Mouse (Mus musculus) adrenal gland, postnatal 14 days (tissue): ENCODE measurements around the gene Vwa3b. TPM values are rescaled to one million over a fixed set of nuclear protein-coding genes. Genes with fewer than 3 reads are reported as not detected.
A peak's percentile ranks its signal among the peaks of the same experiment; 100 is the strongest.

ENCODE experiments used
- DNase-seq: peaks from one replicate; pipeline ENCODE4 v3.0.0; 2021; ENCODE audit warnings: mixed read lengths
- total RNA-seq: library from RNA; stranded (reverse); gene quantifications from 2 replicates; pipeline ENCODE4 v1.2.3, GENCODE M21; 2021

Gene Vwa3b
- total RNA-seq, 1 experiment from 2014 or later: 1.2 TPM

GRCm38 (mm10) chr1:37011626-37012209 lies 14.7 kb upstream of the Vwa3b start:
- no peak for DNase-seq

GRCm38 (mm10) chr1:37013006-37013405 lies 13.4 kb upstream of the Vwa3b start:
- no peak for DNase-seq

- DNase-seq: peak; percentile 54
Measured at GRCm38 (mm10) chr1:37013687-37014086, 12.7 kb upstream of the Vwa3b start.

GRCm38 (mm10) chr1:37019017-37019416 lies 7.4 kb upstream of the Vwa3b start:
- no peak for DNase-seq

DNA sequence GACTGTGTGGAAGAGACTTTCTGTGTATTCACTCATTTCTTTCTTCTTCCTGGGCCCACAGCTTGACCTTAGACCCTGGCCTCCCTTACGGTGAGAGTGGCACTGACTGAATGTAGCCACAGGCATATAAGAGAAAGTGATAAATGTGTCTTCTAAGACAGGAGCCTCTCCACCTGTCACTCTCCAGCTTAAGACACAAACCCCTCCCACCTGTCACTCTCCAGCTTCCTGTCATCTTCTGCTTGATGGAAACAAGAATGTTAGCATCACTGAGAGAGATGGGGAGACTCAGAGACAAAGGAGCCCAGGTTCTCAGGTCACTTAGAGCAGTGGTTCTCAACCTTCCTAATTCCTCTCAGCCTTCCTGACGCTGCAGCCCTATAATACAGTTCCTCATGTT lies 3.7 kb upstream of the Vwa3b start:
- no peak for DNase-seq

GRCm38 (mm10) chr1:37024736-37025135 lies 1.7 kb upstream of the Vwa3b start:
- DNase-seq: no peak

- DNase-seq: no peak
Measured at GRCm38 (mm10) chr1:37025376-37025775, 1.0 kb upstream of the Vwa3b start.

DNA sequence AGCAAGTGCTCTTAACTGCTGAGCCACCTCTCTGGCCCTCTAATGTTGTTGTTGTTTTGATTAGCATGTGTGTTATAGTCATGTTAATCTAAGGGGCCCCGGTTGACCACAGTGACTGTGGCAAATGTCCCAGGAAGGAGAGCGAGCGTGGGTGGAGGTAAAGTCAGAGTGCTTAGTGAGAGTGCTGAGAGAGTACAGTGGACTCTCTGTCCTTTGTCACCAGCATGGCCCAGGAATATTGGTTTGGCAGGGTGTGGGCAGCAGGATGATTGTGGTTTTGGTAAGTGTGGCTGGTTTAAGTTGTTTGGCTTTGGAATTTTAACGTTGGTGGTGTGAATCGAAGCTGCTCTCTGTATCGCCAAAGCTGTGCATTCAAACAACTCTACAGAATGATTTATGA lies 470 bp downstream of the Vwa3b start:
- DNase-seq: no peak

GRCm38 (mm10) chr1:37028439-37029153 lies 2.2 kb downstream of the Vwa3b start:
- DNase-seq: no peak

- peak; percentile 79 for DNase-seq
Measured at GRCm38 (mm10) chr1:37029154-37029907, 2.9 kb downstream of the Vwa3b start.

GRCm38 (mm10) chr1:37029942-37030341 lies 3.5 kb downstream of the Vwa3b start:
- DNase-seq: no peak

DNA sequence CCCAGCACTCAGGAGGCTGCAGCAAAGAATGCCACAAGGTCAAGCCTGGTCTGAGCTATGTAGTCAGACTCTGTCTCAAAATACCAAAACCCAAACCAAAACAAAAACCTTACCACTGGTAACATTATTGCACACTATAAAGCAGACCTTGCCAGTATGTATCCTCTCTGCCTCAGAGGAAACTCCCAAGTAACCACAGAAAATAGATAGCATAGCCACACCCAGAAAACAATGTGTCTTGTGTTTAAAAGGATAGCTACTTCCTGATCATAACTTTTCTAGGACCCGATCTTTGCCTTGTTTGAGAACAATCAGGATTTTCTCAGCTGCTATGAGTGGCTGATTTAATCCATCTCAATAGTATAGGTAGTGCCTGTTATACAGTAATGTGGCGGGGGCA lies 4.3 kb downstream of the Vwa3b start:
- no peak for DNase-seq

- DNase-seq: no peak
Measured at GRCm38 (mm10) chr1:37035879-37036278, 9.5 kb downstream of the Vwa3b start.

DNA sequence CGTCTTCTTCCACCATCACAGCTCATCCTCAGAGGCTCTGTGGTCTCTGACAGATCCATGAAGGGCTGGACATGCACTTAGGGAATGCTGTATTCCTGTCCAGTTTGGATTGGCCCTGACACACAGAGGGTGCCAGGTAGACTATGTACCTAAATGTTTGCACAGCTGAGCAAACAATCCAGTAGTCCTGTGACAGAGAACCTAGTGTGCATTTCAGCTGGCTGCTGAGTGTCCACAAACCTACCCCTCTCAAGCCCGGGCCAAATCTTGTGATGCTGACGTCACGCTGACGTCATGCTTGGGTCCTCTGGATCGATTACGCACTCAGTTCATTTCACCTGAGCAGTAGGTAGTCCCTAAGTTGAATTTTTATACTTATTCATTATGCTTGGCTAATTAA lies 14.7 kb downstream of the Vwa3b start:
- no peak for DNase-seq

DNA sequence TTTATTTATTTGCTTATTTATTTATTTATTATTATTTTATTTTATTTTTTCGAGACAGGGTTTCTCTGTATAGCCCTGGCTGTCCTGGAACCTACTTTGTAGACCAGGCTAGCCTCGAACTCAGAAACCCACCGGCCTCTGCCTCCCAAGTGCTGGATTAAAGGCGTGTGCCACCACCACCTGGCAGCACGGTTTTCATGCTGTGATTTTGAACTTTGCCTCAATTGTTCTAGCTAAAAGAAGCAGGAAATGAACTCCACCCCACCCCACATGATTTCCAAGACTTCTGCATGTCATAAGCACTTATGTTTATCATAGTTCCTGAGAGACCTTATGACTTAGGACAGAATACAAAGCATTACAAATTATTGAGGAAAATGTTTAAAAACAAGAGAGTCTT lies 15.5 kb downstream of the Vwa3b start:
- no peak for DNase-seq

GRCm38 (mm10) chr1:37042769-37043168 lies 16.4 kb downstream of the Vwa3b start:
- no peak for DNase-seq

- DNase-seq: no peak
Measured at GRCm38 (mm10) chr1:37043196-37043595, 16.8 kb downstream of the Vwa3b start.

DNA sequence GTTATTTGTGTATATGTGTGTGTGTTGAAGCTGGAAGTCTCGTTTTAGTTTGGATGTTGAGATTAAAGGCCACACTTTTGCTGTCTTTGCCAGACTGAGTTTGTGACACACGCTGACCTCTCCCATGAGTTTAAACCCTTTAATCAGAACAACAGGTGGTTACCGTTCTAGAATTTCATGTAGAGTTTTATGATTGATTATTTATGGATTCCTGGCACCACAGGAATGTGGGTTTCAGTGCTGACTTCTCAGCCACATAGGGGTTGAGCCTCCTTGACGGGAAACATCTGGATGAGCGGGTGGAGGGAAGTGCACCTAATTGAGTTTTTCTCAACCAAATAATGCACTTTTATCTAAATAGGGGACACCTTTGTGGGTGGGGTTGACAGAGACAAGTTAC lies 19.1 kb downstream of the Vwa3b start:
- no peak for DNase-seq

DNA sequence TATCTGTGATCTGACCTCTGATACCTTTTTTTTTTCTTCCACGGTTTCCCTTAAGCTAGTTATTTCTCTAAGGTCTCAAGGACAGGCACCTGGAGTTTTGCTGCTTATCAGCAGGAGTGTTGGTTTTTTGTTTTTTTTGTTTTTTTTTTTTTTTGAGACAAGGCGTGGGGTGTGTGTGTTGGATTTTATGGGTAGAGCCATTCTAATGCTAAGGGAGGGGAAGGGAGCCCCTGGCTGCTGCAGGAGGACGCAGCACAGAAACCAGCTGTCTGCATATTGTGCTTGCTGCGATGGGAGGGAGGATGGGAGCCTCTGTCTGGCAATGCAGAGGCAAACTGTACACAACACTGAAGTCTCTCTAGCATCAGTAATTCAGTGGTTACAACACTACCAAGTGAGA lies 22.8 kb downstream of the Vwa3b start:
- DNase-seq: no peak

GRCm38 (mm10) chr1:37053691-37054090 lies 27.3 kb downstream of the Vwa3b start:
- DNase-seq: no peak

DNA sequence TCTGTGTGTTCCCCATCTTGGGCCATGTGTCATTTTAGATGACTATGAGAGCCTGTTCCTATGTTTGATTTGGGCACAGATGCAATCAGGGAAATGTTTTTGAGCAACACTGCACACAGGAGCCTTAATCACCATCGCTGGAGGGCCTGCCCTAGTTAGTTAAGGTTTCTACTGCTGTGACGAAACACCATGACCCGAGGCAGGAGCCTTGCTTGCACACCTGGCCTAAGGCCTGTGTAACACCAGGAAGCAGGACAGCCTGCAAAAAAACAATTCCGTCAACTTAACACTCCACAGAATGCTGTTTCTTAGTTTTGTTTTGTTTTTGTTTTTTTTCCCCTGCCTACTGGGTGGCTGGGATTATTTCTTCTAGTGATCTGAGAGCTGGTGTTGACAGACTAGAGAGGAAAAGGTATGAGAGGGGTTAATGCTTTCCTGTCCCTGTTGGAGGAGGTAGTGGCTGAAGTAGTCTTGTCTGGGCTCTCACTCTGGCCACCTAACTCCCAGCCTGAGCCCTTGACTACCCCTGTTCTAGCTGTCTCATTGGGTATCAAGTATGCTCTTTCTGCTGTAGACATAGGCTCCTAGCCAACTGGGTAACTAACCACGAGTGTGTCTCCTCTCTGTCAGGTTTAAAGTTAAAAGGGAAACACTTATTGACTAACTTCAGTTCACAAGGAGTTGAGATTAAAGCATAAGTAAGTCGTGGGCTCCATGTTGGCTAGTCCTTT lies 30.6 kb downstream of the Vwa3b start:
- DNase-seq: no peak

DNA sequence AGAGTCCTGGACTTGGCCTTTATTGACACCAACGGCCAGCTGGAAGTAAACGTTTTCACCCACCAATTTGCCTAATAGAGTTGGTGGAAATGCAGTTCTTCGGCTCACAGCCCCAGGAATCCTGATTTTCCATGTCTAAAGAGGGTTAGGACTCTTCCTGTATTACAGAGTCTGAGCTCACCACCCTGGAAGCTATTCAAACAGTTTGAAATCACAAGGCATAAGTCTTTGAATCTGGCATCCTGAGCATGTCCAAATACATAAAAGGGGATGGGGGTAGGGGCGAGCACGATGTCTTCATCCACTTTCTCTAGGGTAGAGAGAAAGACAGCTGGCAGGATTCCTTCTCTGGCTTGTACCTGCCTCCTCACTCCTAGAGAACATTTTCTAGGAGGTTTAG lies 34.5 kb downstream of the Vwa3b start:
- no peak for DNase-seq

DNA sequence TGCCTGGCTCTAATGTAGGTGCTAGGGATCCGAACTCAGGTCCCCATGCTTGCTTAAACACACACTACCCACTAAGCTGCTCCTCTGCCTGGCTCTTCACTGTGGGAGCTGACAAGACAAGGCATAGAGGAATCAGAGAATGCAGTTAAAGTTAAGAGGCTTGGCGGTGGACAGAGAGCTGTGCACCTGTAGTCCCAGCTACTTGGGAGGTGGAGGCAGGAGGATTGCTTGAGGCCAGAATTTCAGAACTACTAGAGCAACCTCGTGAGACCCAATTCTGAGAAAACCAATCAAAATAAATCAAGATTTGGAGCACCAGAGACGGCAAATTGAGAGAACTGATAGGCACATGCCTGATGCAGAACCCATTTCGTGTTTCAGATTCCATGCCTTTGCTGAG lies 36.7 kb downstream of the Vwa3b start:
- DNase-seq: no peak
